Mouse (Mus musculus) stomach, embryonic 15.5 days (tissue): ENCODE data around the gene Ntrk1. TPM values are rescaled to one million over a fixed set of nuclear protein-coding genes. Genes with fewer than 3 reads are reported as not detected.

ENCODE experiments used
- ATAC-seq: fragments of 200-750 bp; cut with Nextera tagmentation; 2 replicates; pipeline ENCODE4 v1.8.0; 2017; ENCODE audit warnings: low read depth, moderate number of reproducible peaks, moderate TSS enrichment; ENCODE audit not compliant: insufficient read depth, low FRiP score
- H3K27ac ChIP-seq: fragments of 300-500 bp; sonication (generic); 2 replicates; pipeline ENCODE4 v1.5.1; 2015; ENCODE audit warnings: mild to moderate bottlenecking, inconsistent platforms
- H3K27me3 ChIP-seq: fragments of 300-500 bp; sonication (generic); replicated peaks from 2 replicates; pipeline ENCODE4 v1.6.1; 2015; ENCODE audit warnings: inconsistent platforms
- H3K36me3 ChIP-seq: fragments of 300-500 bp; sonication (generic); 2 replicates; pipeline ENCODE4 v1.6.1; 2015; ENCODE audit warnings: inconsistent platforms
- H3K4me1 ChIP-seq: fragments of 300-500 bp; sonication (generic); 2 replicates; pipeline ENCODE4 v1.6.1; 2015; ENCODE audit warnings: inconsistent platforms
- H3K4me2 ChIP-seq: fragments of 300-500 bp; sonication (generic); 2 replicates; pipeline ENCODE4 v1.6.1; 2015; ENCODE audit warnings: mild to moderate bottlenecking, inconsistent platforms
- H3K4me3 ChIP-seq: fragments of 300-500 bp; sonication (generic); replicated peaks from 2 replicates; pipeline ENCODE4 v1.5.1; 2015; ENCODE audit warnings: inconsistent platforms
- H3K9ac ChIP-seq: fragments of 300-500 bp; sonication (generic); 2 replicates; pipeline ENCODE4 v1.6.1; 2015; ENCODE audit warnings: inconsistent platforms
- H3K9me3 ChIP-seq: fragments of 300-500 bp; sonication (generic); 2 replicates; pipeline ENCODE4 v1.6.1; 2016; ENCODE audit warnings: inconsistent platforms
- WGBS: fragments of 180-500 bp; shearing (Covaris S2); methylation state at CpG from one replicate; pipeline ENCODE4 v1.1.7; 2015; 5-methylcytosine and 5-hydroxymethylcytosine counted together
- polyA plus RNA-seq: library from polyadenylated mRNA; unstranded; fragments of >200 nt; fragmentation: Nextera tagmentation; extraction: Ambion mirVana; gene quantifications from 2 replicates; pipeline ENCODE4 v1.2.1, GENCODE M21; 2015

The Ntrk1 gene
- polyA plus RNA-seq, 1 experiment from 2014 or later, result 2.2 TPM

DNA sequence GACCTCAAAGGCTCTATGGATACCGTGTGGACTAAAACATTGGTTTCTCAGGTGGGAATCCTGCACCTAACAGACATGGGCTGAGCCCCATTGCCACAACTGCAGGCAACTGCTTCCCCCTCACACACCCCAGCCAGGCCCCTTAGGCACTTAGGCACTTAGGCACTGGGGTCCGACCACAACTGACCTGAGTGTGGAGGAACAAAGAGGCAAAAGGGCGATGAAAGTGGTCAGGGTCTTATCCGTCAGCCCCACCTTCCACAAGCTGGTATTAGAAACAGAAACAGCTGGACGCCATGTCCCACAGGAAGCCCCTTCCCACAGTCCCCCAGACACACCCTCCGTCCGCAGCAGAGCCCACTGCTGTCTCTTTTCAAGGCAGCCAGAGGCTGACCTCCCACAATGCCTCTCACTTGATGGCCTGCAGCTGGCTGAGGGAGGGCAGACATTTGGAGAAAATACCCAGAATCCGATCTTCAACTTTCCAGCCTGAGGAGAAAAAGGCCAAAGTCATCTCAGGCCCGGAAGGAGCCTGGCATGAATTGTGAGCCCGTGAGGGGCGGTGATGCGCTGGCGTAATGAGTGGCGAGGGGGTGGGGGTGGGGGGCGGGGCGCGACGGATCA lies 49.8 kb downstream of the Ntrk1 start:
- WGBS, result 16% methylated on average over 18 of the region's 18 CpGs
- ATAC-seq, result peak; percentile 25; the same call in 1 of the 2 replicates
- 0 out of 2 replicates have a peak overlapping the region, but pooled peaks have one; percentile 2 for H3K9ac ChIP-seq

GRCm38 (mm10) chr3:87743927-87744326 lies 51.0 kb downstream of the Ntrk1 start:
- ATAC-seq, result no peak
- no peak overlapping the region for H3K4me2 ChIP-seq
- 74% methylated on average over 4 of the region's 4 CpGs for WGBS
- no peaks in the 10 kb centered on the region for H3K36me3 ChIP-seq
- no peaks in the 10 kb centered on the region for H3K9me3 ChIP-seq
- H3K4me1 ChIP-seq, result peaks cover 10% of the 10 kb centered on the region
- no peak overlapping the region for H3K4me3 ChIP-seq
- H3K27ac ChIP-seq, result peak overlapping the region; percentile 75; the same call in 1 of the 2 replicates
- no peak overlapping the region for H3K9ac ChIP-seq
- no peaks in the 10 kb centered on the region for H3K27me3 ChIP-seq

More for the DNA sequence above, 49.8 kb downstream of the Ntrk1 start:
- Histone ChIP-seq H3K4me2 (peak overlapping the region; percentile 43), H3K27ac (peak overlapping the region; percentile 75), H3K36me3 (0 out of 2 replicates have a peak, but pooled peaks cover 2% of the 10 kb centered on the region), H3K27me3 (no peaks in the 10 kb centered on the region), H3K4me3 (no peak overlapping the region), H3K4me1 (peaks cover 10% of the 10 kb centered on the region), H3K9me3 (no peaks in the 10 kb centered on the region)

- Histone ChIP-seq H3K9ac (no peak overlapping the region), H3K4me1 (peaks cover 7% of the 10 kb centered on the region; the same call in 1 of the 2 replicates), H3K27ac (no peak overlapping the region), H3K4me3 (no peak overlapping the region), H3K9me3 (no peaks in the 10 kb centered on the region), H3K27me3 (no peaks in the 10 kb centered on the region), H3K36me3 (peaks cover 4% of the 10 kb centered on the region; the same call in 1 of the 2 replicates), H3K4me2 (no peak overlapping the region)
- 83% methylated on average over 16 of the region's 16 CpGs for WGBS
- ATAC-seq, result no peak
These were observed 52.2 kb downstream of the Ntrk1 start for GRCm38 (mm10) chr3:87742735-87743134.

DNA sequence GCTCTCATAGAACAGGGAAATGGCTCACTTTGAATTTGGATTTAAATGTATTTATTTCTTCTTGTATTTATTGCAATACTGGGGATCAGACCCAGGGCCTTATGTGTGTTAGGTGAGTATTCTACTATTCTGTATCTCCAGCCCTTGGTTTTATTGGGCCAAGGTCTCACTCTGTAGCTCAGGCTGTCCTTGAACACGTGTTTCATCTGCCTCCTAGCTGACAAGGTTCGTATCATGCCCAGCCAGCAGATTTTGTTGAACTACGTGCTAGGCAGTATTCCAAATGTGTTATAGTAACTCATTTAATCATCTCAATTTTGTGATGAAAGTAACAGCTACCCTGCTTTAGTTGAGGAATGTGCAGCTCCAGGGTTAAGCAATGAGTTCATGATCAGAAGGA lies 52.9 kb downstream of the Ntrk1 start:
- Histone ChIP-seq H3K9me3 (no peaks in the 10 kb centered on the region), H3K4me1 (peaks cover 7% of the 10 kb centered on the region; the same call in 1 of the 2 replicates), H3K27me3 (no peaks in the 10 kb centered on the region), H3K36me3 (peaks cover 8% of the 10 kb centered on the region; the same call in 1 of the 2 replicates), H3K4me3 (no peak overlapping the region), H3K4me2 (no peak overlapping the region), H3K27ac (no peak overlapping the region), H3K9ac (no peak overlapping the region)
- WGBS, result 72% methylated on average over 3 of the region's 3 CpGs
- ATAC-seq, result no peak

GRCm38 (mm10) chr3:87738906-87739305 lies 56.1 kb downstream of the Ntrk1 start:
- no peak overlapping the region for H3K4me2 ChIP-seq
- ATAC-seq, result no peak
- H3K4me1 ChIP-seq, result no peaks in the 10 kb centered on the region
- H3K4me3 ChIP-seq, result no peak overlapping the region
- H3K27me3 ChIP-seq, result no peaks in the 10 kb centered on the region
- H3K9me3 ChIP-seq, result no peaks in the 10 kb centered on the region
- H3K9ac ChIP-seq, result no peak overlapping the region
- peaks cover 30% of the 10 kb centered on the region for H3K36me3 ChIP-seq
- H3K27ac ChIP-seq, result no peak overlapping the region
- 70% methylated on average over 4 of the region's 5 CpGs for WGBS

GRCm38 (mm10) chr3:87735335-87735734 lies 59.6 kb downstream of the Ntrk1 start:
- Histone ChIP-seq H3K4me3 (no peak overlapping the region), H3K27me3 (no peaks in the 10 kb centered on the region), H3K9me3 (no peaks in the 10 kb centered on the region), H3K27ac (no peak overlapping the region), H3K36me3 (peaks cover 49% of the 10 kb centered on the region), H3K4me2 (no peak overlapping the region), H3K9ac (no peak overlapping the region), H3K4me1 (no peaks in the 10 kb centered on the region)
- no peak for ATAC-seq
- WGBS, result 66% methylated on average over 9 of the region's 9 CpGs

GRCm38 (mm10) chr3:87733984-87734761 lies 60.8 kb downstream of the Ntrk1 start:
- Histone ChIP-seq H3K4me1 (no peaks in the 10 kb centered on the region), H3K27ac (no peak overlapping the region), H3K9me3 (no peaks in the 10 kb centered on the region), H3K9ac (no peak overlapping the region), H3K4me3 (no peak overlapping the region), H3K4me2 (no peak overlapping the region), H3K36me3 (peaks cover 59% of the 10 kb centered on the region), H3K27me3 (no peaks in the 10 kb centered on the region)
- ATAC-seq, result no peak
- WGBS, result 86% methylated on average over 11 of the region's 11 CpGs

GRCm38 (mm10) chr3:87733098-87733497 lies 61.9 kb downstream of the Ntrk1 start:
- H3K4me3 ChIP-seq, result no peak overlapping the region
- no peak overlapping the region for H3K4me2 ChIP-seq
- H3K9me3 ChIP-seq, result no peaks in the 10 kb centered on the region
- H3K27ac ChIP-seq, result no peak overlapping the region
- ATAC-seq, result no peak
- H3K9ac ChIP-seq, result no peak overlapping the region
- no peaks in the 10 kb centered on the region for H3K27me3 ChIP-seq
- WGBS, result 79% methylated on average over 4 of the region's 4 CpGs
- no peaks in the 10 kb centered on the region for H3K4me1 ChIP-seq
- H3K36me3 ChIP-seq, result peaks cover 67% of the 10 kb centered on the region

GRCm38 (mm10) chr3:87728696-87729095 lies 66.3 kb downstream of the Ntrk1 start:
- Histone ChIP-seq H3K4me2 (no peak overlapping the region), H3K9ac (no peak overlapping the region), H3K9me3 (no peaks in the 10 kb centered on the region), H3K27ac (no peak overlapping the region), H3K4me1 (no peaks in the 10 kb centered on the region), H3K36me3 (peaks cover 69% of the 10 kb centered on the region), H3K4me3 (no peak overlapping the region), H3K27me3 (no peaks in the 10 kb centered on the region)
- no peak for ATAC-seq
- 78% methylated on average over 6 of the region's 6 CpGs for WGBS

Other genes with a start within 250 kb of the Ntrk1 start
- gene Arhgef11, start 177.6 kb downstream of the Ntrk1 start, polyA plus RNA-seq, result 14.4 and 17.3 TPM in 2 replicates
- 0.37 and 0.53 TPM in 2 replicates for gene Lrrc71, start 46.5 kb downstream of the Ntrk1 start, polyA plus RNA-seq
- 0.59 and 0.89 TPM in 2 replicates for gene Insrr, start 1.8 kb upstream of the Ntrk1 start, polyA plus RNA-seq
- 23.4 and 25.4 TPM in 2 replicates for gene Pear1, start 29.1 kb upstream of the Ntrk1 start, polyA plus RNA-seq
- gene Sh2d2a, start 51.6 kb upstream of the Ntrk1 start, polyA plus RNA-seq, result 0.21 and 0.30 TPM in 2 replicates
- 11.3 and 12.7 TPM in 2 replicates for gene Prcc, start 90.4 kb upstream of the Ntrk1 start, polyA plus RNA-seq
- 238 and 249 TPM in 2 replicates for gene Hdgf, start 111.2 kb upstream of the Ntrk1 start, polyA plus RNA-seq
- gene Mrpl24, start 124.3 kb upstream of the Ntrk1 start, polyA plus RNA-seq, result 76.4 and 78.2 TPM in 2 replicates
- 45.8 and 48.1 TPM in 2 replicates for gene Isg20l2, start 135.2 kb upstream of the Ntrk1 start, polyA plus RNA-seq
- gene Rrnad1, start 135.6 kb upstream of the Ntrk1 start, polyA plus RNA-seq, result 16.2 and 17.6 TPM in 2 replicates
- 17.2 and 20.0 TPM in 2 replicates for gene Crabp2, start 153.5 kb upstream of the Ntrk1 start, polyA plus RNA-seq
- 18.6 and 19.1 TPM in 2 replicates for gene Nes, start 175.9 kb upstream of the Ntrk1 start, polyA plus RNA-seq
- 0.17 and 0.23 TPM in 2 replicates for gene Bcan, start 205.1 kb upstream of the Ntrk1 start, polyA plus RNA-seq
- 0.18 TPM in 1 of 2 replicates, not detected in the other for gene Hapln2, start 232.4 kb upstream of the Ntrk1 start, polyA plus RNA-seq
- gene Gpatch4, start 247.9 kb upstream of the Ntrk1 start, polyA plus RNA-seq, result 33.7 and 35.0 TPM in 2 replicates